Mouse (Mus musculus) left cerebral cortex, postnatal 14 days (tissue): Measurements from ENCODE around the gene Cd300ld3. TPM values are rescaled to one million over a fixed set of nuclear protein-coding genes. Genes with fewer than 3 reads are reported as not detected.
A peak's percentile ranks its signal among the peaks of the same experiment; 100 is the strongest.
"Not testable (repeated sequence)": the region's sequence is repeated elsewhere in the genome, so short reads cannot be mapped to it uniquely, and the experiment has no call there.

Source experiments
- DNase-seq, 2 experiments: peaks; one replicate each; pipeline ENCODE4 v3.0.0; 2021 to 2022; ENCODE audit warnings: low spot score in 2 of 2, mixed read lengths in 1 of 2
- intact Hi-C: fragments of 180-260 bp; cut with DNase I; formaldehyde crosslinking; loops from one replicate; pipeline ENCODE4 v1.15.1; 2025
- total RNA-seq, 2 experiments: library from RNA; stranded (reverse); gene quantifications; 2 replicates each; pipeline ENCODE4 v1.2.3; 2021

Gene Cd300ld3
- total RNA-seq, 2 experiments from 2014 or later: not detected

DNA sequence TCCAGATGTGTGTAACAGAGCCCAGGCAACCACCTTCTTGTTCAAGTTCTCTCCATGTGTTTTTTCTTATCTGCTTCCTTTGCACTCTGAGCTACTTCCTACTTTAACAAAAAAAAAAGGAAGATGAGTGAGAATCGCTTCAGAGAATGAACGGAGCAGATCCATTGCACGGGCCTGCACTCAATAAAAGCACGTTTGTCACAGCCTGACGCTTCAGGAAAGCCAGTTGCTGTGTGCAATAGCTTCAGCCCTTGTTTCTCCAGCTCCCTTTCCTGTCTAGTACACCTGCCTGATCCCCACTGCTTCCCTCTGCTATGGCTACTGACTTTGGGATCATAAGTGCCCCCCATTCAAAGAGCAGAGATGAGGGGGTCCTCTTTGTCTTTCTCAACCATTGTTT lies 13.9 kb upstream of the Cd300ld3 start, which contains the start of gene Cd300e:
Gene Cd300e (minus strand): TSS at position 101 of the 400 bp plus-strand sequence.
- intact Hi-C loops: no loop called here
- no peak for DNase-seq

DNA sequence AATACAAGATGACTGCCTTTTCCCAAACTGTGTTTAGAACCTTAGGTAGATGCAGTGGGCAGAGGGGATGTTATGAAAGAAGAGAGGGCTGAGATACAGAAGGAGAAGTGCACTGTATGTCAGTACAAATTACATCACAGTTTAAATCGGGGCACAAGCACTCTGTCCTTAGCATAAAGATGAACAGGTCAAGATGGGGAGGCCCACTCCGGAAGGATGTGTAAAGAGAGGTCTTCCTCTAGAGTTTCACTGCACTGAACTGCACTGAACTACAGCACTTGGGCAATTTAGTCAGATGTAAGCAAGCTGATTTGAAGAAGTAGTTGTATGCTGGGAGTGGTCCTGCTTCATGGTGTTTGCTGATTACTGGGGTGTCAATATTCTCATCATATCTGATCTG lies 11.6 kb upstream of the Cd300ld3 start:
- intact Hi-C loops: no loop called here

DNA sequence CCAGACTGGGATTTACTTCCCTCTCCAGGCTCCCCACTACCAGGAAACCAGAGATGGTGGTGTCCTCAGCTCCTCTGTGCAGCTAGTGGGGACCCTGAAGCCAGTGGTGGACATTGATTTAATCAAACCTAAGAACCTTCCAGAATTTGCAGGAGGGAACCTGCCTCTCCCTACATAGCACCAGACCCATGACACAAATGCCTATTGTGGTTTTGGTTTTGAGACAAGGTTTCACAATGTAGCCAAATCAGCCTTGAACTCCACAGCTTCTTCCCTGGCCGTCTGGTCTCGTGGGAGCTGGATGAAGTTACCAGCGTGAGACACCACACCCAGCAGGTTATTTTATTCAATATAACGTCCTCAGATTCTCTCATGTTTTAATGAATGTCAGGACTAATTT lies 10.5 kb upstream of the Cd300ld3 start:
- no peak for DNase-seq

More for the DNA sequence above, 11.6 kb upstream of the Cd300ld3 start:
- DNase-seq: no peak

DNA sequence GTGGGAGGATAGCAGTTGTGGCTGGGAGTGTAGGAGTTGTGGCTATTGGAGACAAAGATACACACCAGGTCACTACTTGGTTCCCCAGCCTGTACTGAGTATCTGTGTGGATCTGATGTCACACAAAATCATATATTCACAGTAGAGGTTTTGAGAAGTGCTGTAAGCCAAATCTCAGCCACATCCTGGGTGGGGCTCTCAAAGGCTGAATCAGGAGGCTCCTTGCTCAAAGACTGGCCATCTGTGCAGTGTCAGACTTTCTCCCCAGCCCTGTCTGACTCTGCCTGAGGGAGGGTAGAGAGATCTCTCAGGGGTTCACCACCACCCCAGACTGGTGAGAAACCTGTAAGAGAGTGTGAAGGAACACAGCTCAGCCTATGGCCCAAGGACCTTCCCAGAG lies 6.3 kb upstream of the Cd300ld3 start:
- DNase-seq: no peak
- intact Hi-C loops: no loop called here

More for the DNA sequence above, 10.5 kb upstream of the Cd300ld3 start:
- intact Hi-C loops: no loop called here

DNA sequence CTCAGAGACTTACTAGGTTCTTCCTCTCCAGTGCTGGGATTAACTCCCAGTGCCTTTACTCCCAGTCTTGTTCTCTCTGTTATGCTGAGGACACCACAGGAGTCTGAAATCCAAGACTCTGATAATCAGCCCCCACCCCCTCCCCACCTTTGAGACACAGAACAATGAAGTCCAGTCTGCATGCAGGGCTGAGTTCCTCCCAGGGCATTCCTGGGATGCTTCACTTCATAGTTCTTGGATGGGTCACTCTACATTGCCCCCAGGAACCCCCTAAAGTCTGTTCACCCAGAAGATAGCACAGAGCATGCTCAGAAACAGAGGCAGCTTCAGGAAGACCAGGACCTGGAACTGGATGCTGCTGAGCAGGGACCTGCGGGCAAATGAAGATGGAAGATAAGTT lies 4.8 kb upstream of the Cd300ld3 start:
- no peak for DNase-seq
- intact Hi-C loops: no loop called here

DNA sequence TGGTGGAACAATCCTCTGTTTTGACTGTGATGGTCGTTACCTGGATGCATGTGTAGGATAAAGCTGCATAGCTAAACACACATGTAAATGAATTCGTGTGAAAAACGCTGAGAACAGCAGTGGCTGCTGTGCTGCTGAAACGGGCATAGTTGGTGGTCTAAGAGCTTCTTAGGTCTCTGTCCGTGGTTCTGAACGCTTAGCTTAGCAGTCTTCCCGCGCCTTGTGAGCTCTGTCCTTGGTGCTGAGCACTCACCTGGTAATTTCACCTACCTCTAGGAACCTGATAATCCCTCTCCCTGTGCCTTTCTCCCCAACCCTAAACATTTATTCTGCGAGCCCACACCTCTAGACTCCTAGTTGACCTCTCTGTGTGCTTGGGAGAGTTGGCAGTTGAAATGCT lies 4.0 kb upstream of the Cd300ld3 start:
- no peak for DNase-seq
- intact Hi-C loops: no loop called here

DNA sequence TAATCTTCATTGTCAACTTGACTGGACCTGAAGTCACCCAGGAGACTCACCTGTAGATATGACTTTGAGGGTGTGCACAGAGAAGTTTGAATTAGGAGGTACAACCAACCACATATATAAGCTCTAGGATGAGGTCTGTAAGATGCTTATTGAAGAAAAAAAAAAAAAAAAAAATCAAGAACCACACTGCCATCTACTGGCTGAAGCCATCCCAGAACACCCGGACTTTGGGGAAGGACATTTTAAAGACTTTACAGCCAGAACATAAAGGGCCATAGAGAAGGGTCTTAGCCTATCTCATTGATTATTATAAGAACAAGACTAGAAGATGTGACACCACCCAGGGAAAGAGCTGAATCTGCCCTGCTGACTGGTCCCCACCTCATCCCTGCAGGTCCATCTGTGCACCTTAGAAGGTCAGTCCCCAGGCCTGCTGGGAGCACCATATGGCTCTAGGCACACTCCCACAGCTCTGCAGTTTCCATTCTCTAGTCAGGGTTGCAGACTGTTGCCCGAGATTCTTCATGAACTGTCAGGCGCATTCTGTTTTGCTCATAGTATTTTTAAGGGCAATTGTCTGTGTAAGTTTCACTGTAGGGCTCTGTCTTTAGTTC lies 1.2 kb upstream of the Cd300ld3 start:
- DNase-seq: peak in 1 of 2 experiments; percentile 24
- intact Hi-C loops: no loop called here

DNA sequence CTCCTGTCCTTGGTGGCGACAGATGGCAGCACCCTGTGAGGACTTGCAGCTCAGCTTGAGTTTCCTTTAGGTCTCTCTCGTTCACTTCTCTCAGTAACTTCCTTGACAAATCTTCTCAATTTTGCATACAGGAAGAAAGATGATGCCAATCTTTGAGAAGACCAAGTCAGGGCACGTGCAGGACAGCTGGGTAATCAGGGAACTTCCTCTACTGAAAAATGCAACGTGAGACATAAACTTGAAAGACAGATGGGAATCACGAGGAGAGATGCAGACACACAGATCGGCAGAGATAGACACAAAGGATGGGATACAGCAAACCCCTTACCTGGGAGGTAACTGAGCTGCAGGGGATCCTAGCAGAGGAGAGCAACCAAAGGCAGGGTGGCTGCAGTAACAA lies 10.5 kb downstream of the Cd300ld3 start, which contains the start of gene Cd300ld5:
Gene Cd300ld5 (minus strand): TSS at position 101 of the 400 bp plus-strand sequence.
- intact Hi-C loops, DNase-seq: not testable (repeated sequence)

DNA sequence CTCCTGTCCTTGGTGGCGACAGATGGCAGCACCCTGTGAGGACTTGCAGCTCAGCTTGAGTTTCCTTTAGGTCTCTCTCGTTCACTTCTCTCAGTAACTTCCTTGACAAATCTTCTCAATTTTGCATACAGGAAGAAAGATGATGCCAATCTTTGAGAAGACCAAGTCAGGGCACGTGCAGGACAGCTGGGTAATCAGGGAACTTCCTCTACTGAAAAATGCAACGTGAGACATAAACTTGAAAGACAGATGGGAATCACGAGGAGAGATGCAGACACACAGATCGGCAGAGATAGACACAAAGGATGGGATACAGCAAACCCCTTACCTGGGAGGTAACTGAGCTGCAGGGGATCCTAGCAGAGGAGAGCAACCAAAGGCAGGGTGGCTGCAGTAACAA lies 21.3 kb downstream of the Cd300ld3 start, which contains the start of gene Cd300ld4:
Gene Cd300ld4 (minus strand): TSS at position 101 of the 400 bp plus-strand sequence.
- intact Hi-C loops: not testable (repeated sequence)

DNA sequence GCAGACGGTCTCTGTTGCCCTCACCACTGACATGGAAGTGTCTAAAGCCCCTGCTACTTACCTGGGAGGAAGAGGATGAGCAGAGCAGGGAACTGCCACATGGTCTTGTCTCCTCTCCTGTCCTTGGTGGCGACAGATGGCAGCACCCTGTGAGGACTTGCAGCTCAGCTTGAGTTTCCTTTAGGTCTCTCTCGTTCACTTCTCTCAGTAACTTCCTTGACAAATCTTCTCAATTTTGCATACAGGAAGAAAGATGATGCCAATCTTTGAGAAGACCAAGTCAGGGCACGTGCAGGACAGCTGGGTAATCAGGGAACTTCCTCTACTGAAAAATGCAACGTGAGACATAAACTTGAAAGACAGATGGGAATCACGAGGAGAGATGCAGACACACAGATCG lies 32.1 kb downstream of the Cd300ld3 start, which contains the start of gene Cd300ld2:
Gene Cd300ld2 (minus strand): TSS at position 101 of the 400 bp plus-strand sequence.
- intact Hi-C loops, DNase-seq: not testable (repeated sequence)

More for the DNA sequence above, 21.3 kb downstream of the Cd300ld3 start, which contains the start of gene Cd300ld4:
- DNase-seq: not testable (repeated sequence)

DNA sequence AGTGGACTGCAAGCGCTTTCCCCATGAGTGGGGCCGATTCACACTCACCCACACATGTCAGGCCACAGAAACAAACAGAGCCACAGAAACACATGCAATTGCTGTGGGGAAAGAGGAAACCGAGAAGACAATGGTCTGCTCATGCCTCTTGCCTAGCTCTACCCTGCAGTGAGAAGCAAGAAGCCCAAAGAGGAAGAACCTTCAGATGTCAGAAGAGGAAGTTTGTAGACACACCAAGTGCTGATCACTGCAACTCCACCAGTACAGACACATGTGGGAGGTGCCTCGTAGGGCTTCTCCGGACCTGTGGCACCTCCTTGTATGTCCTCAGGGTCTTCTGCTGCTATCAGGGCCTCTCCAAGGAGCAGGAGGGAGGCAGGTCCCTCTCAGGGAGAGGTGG lies 44.1 kb downstream of the Cd300ld3 start:
- DNase-seq: peak in 1 of 2 experiments; percentile 8
- intact Hi-C loops: no loop called here

DNA sequence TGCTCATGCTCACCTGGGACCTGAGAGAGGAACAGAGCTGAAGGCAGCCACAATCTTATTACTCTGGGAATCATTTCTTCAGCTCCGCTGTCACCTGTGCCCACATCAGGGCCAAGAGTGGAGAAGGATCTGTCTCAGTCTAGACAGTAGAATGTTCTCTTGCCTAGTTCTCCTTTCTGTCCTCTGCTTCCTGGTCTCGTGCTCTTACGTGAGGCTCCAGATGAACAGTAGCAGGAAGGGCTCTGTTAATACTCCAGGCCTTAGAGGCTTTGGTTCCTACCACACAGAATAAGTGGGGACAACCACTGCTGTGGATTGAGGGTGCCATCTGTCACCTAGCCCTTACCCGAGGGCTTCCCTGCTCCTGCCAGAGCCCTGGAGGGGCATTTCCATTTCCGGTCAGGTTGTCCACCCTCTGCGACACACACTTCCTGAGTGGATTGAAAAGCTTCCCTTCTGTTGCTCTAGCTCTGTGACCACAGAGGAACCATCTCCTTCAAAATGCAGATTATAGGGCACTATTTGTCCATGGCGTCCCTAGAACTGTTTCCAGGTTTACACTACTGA lies 46.7 kb downstream of the Cd300ld3 start, which contains the start of gene Cd300c2:
Gene Cd300c2 (minus strand): TSS at position 407 of the 567 bp plus-strand sequence.
- intact Hi-C loops: no loop called here
- DNase-seq: peak in 1 of 2 experiments; percentile 3

Other genes with a start within 250 kb of the Cd300ld3 start
- not detected for gene Gpr142, start 249.5 kb downstream of the Cd300ld3 start, total RNA-seq
- gene Gprc5c, start 197.3 kb downstream of the Cd300ld3 start, total RNA-seq: 1 to 10 TPM; 4.0 to 4.6 TPM
- under 1 TPM; 0.51 to 0.68 TPM for gene Cd300a, start 158.4 kb downstream of the Cd300ld3 start, total RNA-seq
- not detected for gene Cd300lb, start 114.0 kb downstream of the Cd300ld3 start, total RNA-seq
- not detected for gene Cd300c, start 79.3 kb downstream of the Cd300ld3 start, total RNA-seq
- gene Cd300ld, start 58.5 kb downstream of the Cd300ld3 start, total RNA-seq: not detected
- gene Cd300c2, start 46.5 kb downstream of the Cd300ld3 start, total RNA-seq: 1 to 10 TPM; 3.8 to 4.1 TPM
- gene Cd300ld2, start 32.2 kb downstream of the Cd300ld3 start, total RNA-seq: not detected
- 1 to 10 TPM in 1 of 2 experiments, not detected in 1; 1.3 TPM for gene Cd300ld4, start 21.4 kb downstream of the Cd300ld3 start, total RNA-seq
- gene Cd300ld5, start 10.6 kb downstream of the Cd300ld3 start, total RNA-seq: not detected
- gene Cd300e, start 13.8 kb upstream of the Cd300ld3 start, total RNA-seq: not detected
- gene Rab37, start 43.0 kb upstream of the Cd300ld3 start, total RNA-seq: under 1 TPM; 0.47 to 0.48 TPM
- under 1 TPM; 0.59 to 0.62 TPM for gene Cd300lf, start 85.6 kb upstream of the Cd300ld3 start, total RNA-seq
- 10 to 100 TPM; 76.2 to 83.0 TPM for gene Slc9a3r1, start 114.9 kb upstream of the Cd300ld3 start, total RNA-seq
- 10 to 100 TPM; 15.1 to 18.7 TPM for gene Tmem104, start 139.1 kb upstream of the Cd300ld3 start, total RNA-seq
- 10 to 100 TPM; 16.1 to 16.3 TPM for gene Nat9, start 139.4 kb upstream of the Cd300ld3 start, total RNA-seq
- 10 to 100 TPM; 39.9 TPM for gene Grin2c, start 218.8 kb upstream of the Cd300ld3 start, total RNA-seq
- gene Fdxr, start 228.6 kb upstream of the Cd300ld3 start, total RNA-seq: 10 to 100 TPM; 19.6 to 20.8 TPM
- gene Fads6, start 249.3 kb upstream of the Cd300ld3 start, total RNA-seq: 1 to 10 TPM; 7.2 to 7.5 TPM